Comparison of ENCODE assay signal across 17 mouse cellular contexts in the genomic region with DNA sequence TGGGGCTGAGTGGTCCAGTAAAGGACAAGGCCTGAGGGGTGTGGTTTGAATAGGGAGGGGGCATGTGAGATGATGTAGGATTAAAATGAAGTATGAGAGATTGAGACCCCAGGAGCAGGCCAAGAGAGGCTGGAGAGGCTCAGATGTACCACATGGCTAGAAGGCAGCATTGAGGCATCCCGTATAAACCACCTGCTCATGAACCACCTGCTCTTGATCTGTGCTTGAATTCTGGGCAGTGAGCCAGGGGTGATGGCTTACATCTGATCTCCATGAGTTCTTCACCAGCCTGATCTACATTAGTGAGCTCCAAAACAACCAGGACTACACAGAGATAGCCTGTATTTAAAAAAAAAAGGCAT. TPM values are rescaled to one million over a fixed set of nuclear protein-coding genes. Genes with fewer than 3 reads are reported as not detected.
DNase-seq lines count a peak whose midpoint lies in the region; ATAC-seq and TF ChIP-seq lines count a peak whose summit lies in the region.
"Had no signal": no experiment of that assay in that cellular context is flagged by ENCODE, and none has a peak within 500 bp of the region (broad histone marks: within the 10 kb centered on the region; RNA-seq: fewer than 3 reads in every experiment).

No protein-coding gene starts in this region.

- TF ChIP-seq EP300 in heart, postnatal 0 days (IDR thresholded peaks at IDR 0.05; ENCODE audit: low read depth): no peak

- no peak overlapping the region for H3K27ac ChIP-seq in heart, postnatal 0 days (ENCODE audit: low read depth)
- no peak overlapping the region for H3K27ac ChIP-seq in embryonic facial prominence, embryonic 13.5 days
- H3K27ac ChIP-seq: lung, embryonic 15.5 days had no signal

- H3K4me2 ChIP-seq in heart, postnatal 0 days (ENCODE audit: low read depth, low read length): no peak overlapping the region
- no peak overlapping the region for H3K4me2 ChIP-seq in embryonic facial prominence, embryonic 13.5 days

- no peak overlapping the region for H3K4me3 ChIP-seq in heart, postnatal 0 days (ENCODE audit: low read depth, low read length)
- no peak overlapping the region for H3K4me3 ChIP-seq in embryonic facial prominence, embryonic 13.5 days
- H3K4me3 ChIP-seq: lung, embryonic 15.5 days had no signal

- H3K9me3 ChIP-seq in heart, postnatal 0 days (replicated peaks; ENCODE audit: control insufficient read depth, low read length): no peaks in the 10 kb centered on the region
- no peaks in the 10 kb centered on the region for H3K9me3 ChIP-seq in embryonic facial prominence, embryonic 13.5 days
- H3K9me3 ChIP-seq: lung, embryonic 15.5 days had no signal

- 0 out of 2 replicates have a peak, but pooled peaks have one; percentile 4 for ATAC-seq in heart, postnatal 0 days (ENCODE audit: insufficient read depth, low read depth)
- 0 out of 2 replicates have a peak, but pooled peaks have one; percentile 15 for ATAC-seq in embryonic facial prominence, embryonic 13.5 days (ENCODE audit: insufficient number of reproducible peaks, insufficient read depth, low FRiP score, low TSS enrichment, low read depth)
- ATAC-seq in megakaryocyte progenitor cell, adult 5-6 weeks (replicated peaks; ENCODE audit: poor library complexity): 0 out of 2 replicates have a peak, but pooled peaks have one; percentile 17
- ATAC-seq: CD4-positive, CD25-positive, alpha-beta regulatory T cell, adult 4 months had no signal

- no peak for TF ChIP-seq CTCF in heart, postnatal 0 days (IDR thresholded peaks at IDR 0.05; ENCODE audit: low read depth)

- no peak for DNase-seq in heart, postnatal 0 days (ENCODE audit: low spot score)
- DNase-seq in heart, postnatal 4 days: no peak
- peak; percentile 15 for DNase-seq in lung, postnatal 36 days
- no peak for DNase-seq in lung, postnatal 4 days
- no peak for DNase-seq in frontal cortex, postnatal 25 days (ENCODE audit: low spot score in 2 of 2)
- DNase-seq in urinary bladder, postnatal 10 days (ENCODE audit: low spot score): no peak
- DNase-seq: heart, adult 18-20 months; kidney, postnatal 14 days; layer of hippocampus, postnatal 36 days had no signal

- H3K27me3 ChIP-seq in heart, postnatal 0 days (ENCODE audit: control insufficient read depth, insufficient read depth, low read length): peaks cover 5% of the 10 kb centered on the region; the same call in 1 of the 2 replicates
- peaks cover 19% of the 10 kb centered on the region for H3K27me3 ChIP-seq in embryonic facial prominence, embryonic 13.5 days

- no peaks in the 10 kb centered on the region for H3K4me1 ChIP-seq in heart, postnatal 0 days (ENCODE audit: control insufficient read depth, insufficient read depth)
- no peaks in the 10 kb centered on the region for H3K4me1 ChIP-seq in embryonic facial prominence, embryonic 13.5 days
- H3K4me1 ChIP-seq: lung, embryonic 15.5 days had no signal

- no peak overlapping the region for H3K9ac ChIP-seq in heart, postnatal 0 days (replicated peaks; ENCODE audit: low read depth, low read length)
- H3K9ac ChIP-seq in embryonic facial prominence, embryonic 13.5 days: no peak overlapping the region
- H3K9ac ChIP-seq: lung, embryonic 15.5 days had no signal

- no peaks in the 10 kb centered on the region for H3K36me3 ChIP-seq in heart, postnatal 0 days (replicated peaks; ENCODE audit: control insufficient read depth, insufficient read depth, low read length)
- H3K36me3 ChIP-seq in embryonic facial prominence, embryonic 13.5 days: no peaks in the 10 kb centered on the region
- H3K36me3 ChIP-seq: lung, embryonic 15.5 days had no signal

- WGBS in heart, postnatal 0 days: 53% methylated on average over 1 of the region's 1 CpGs
- 48% methylated on average over 1 of the region's 1 CpGs for WGBS in embryonic facial prominence, embryonic 13.5 days

RNA-seq across cellular contexts. Expression of gene Rad21l, which starts 2.6 kb away (rescaled TPM):
- not detected in 2 replicates for total RNA-seq in heart, postnatal 0 days (2014; rRNA removed; ENCODE audit: low replicate concordance)
- not detected in 2 replicates for polyA plus RNA-seq in heart, postnatal 0 days (2015; fragmentation: Nextera tagmentation; extraction: Ambion mirVana)
- not detected for total RNA-seq in heart, postnatal 4 days (2021)
- not detected in 2 replicates for polyA plus RNA-seq in embryonic facial prominence, embryonic 13.5 days (2015; fragmentation: Nextera tagmentation; extraction: Ambion mirVana)
- not detected in 2 replicates for total RNA-seq in megakaryocyte progenitor cell, adult 5-6 weeks (2015)
- not detected in 2 replicates for total RNA-seq in megakaryocyte progenitor cell, adult 5-6 weeks (2017)
- total RNA-seq: gastrocnemius, adult 18-20 months; heart, adult 18-20 months; hematopoietic stem cell, adult 5-6 weeks had no signal
- polyA plus RNA-seq: CD4-positive, CD25-positive, alpha-beta regulatory T cell, adult 4 months; limb, embryonic 14.5 days; stomach, embryonic 16.5 days had no signal

RNA-seq across cellular contexts. Expression of gene Tmem74b, which starts 30.9 kb away (rescaled TPM):
- total RNA-seq in heart, postnatal 0 days (2014; rRNA removed; ENCODE audit: low replicate concordance): 1.2 and 1.6 TPM in 2 replicates
- 3.6 and 3.8 TPM in 2 replicates for polyA plus RNA-seq in heart, postnatal 0 days (2015; fragmentation: Nextera tagmentation; extraction: Ambion mirVana)
- total RNA-seq in heart, postnatal 4 days (2021): 1 to 10 TPM; 5.0 to 5.1 TPM
- polyA plus RNA-seq in embryonic facial prominence, embryonic 13.5 days (2015; fragmentation: Nextera tagmentation; extraction: Ambion mirVana): 3.1 and 4.3 TPM in 2 replicates
- total RNA-seq in megakaryocyte progenitor cell, adult 5-6 weeks (2015): not detected in 2 replicates
- not detected in 2 replicates for total RNA-seq in megakaryocyte progenitor cell, adult 5-6 weeks (2017)
- total RNA-seq: hematopoietic stem cell, adult 5-6 weeks had no signal
- polyA plus RNA-seq: CD4-positive, CD25-positive, alpha-beta regulatory T cell, adult 4 months had no signal

RNA-seq across cellular contexts. Expression of gene Snph, which starts 38.6 kb away (rescaled TPM):
- total RNA-seq in heart, postnatal 0 days (2014; rRNA removed; ENCODE audit: low replicate concordance): 0.11 and 0.15 TPM in 2 replicates
- 0.05 TPM in 1 of 2 replicates, not detected in the other for polyA plus RNA-seq in heart, postnatal 0 days (2015; fragmentation: Nextera tagmentation; extraction: Ambion mirVana)
- 1 to 10 TPM; 2.2 TPM for total RNA-seq in heart, postnatal 4 days (2021)
- 0.60 and 0.62 TPM in 2 replicates for polyA plus RNA-seq in embryonic facial prominence, embryonic 13.5 days (2015; fragmentation: Nextera tagmentation; extraction: Ambion mirVana)
- not detected in 2 replicates for total RNA-seq in megakaryocyte progenitor cell, adult 5-6 weeks (2015)
- not detected in 2 replicates for total RNA-seq in megakaryocyte progenitor cell, adult 5-6 weeks (2017)
- total RNA-seq: hematopoietic stem cell, adult 5-6 weeks had no signal
- polyA plus RNA-seq: CD4-positive, CD25-positive, alpha-beta regulatory T cell, adult 4 months had no signal
